Mouse (Mus musculus) monocyte, adult 2 months (primary cell): ENCODE data around the gene Tmem140.
A peak's percentile ranks its signal among the peaks of the same experiment; 100 is the strongest.

Source experiments
- DNase-seq, 2 experiments: peaks; one replicate each; pipeline ENCODE4 v3.0.0; 2022; ENCODE audit warnings: low spot score in 2 of 2, low read depth in 1 of 2

The Tmem140 gene

DNA sequence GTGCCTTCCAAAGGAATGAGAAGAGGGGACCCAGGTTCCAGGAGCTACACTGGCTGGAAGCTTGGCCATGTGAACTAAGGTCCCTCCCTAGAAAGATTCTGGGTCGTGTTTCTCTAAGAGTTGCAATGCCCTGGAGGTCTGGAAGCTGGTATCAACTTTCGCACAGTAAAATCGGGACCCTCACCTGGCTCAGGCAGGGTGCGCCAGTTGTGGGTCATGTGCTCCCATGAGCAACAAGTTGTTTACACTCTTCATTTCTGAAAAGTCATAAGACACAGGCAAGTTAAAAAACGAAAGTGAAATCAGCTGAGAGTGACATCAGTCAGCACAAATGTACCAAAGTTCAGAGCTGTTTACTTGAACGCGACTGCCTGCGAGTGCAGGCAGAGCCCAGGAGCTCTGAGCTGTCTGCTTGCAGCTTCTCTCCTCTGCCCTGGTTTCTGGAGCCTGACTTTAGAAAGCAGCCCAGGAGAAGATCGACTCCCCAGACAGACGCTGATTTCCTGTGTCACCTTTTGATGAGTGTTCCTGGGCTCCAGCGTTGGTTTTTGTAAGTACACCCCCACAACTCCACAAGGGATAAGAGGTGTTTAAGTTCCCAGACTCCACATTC is at the start of gene Tmem140:
Tmem140 (plus strand) TSS at position 356 of the 613 bp plus-strand sequence.
- peak in 1 of 2 experiments; percentile 26 for DNase-seq

- no peak for DNase-seq
These were observed 38.5 kb upstream of the Tmem140 start for GRCm38 (mm10) chr6:34824406-34824805.

GRCm38 (mm10) chr6:34832352-34832751 is 30.6 kb upstream of the Tmem140 start:
- DNase-seq = no peak

DNA sequence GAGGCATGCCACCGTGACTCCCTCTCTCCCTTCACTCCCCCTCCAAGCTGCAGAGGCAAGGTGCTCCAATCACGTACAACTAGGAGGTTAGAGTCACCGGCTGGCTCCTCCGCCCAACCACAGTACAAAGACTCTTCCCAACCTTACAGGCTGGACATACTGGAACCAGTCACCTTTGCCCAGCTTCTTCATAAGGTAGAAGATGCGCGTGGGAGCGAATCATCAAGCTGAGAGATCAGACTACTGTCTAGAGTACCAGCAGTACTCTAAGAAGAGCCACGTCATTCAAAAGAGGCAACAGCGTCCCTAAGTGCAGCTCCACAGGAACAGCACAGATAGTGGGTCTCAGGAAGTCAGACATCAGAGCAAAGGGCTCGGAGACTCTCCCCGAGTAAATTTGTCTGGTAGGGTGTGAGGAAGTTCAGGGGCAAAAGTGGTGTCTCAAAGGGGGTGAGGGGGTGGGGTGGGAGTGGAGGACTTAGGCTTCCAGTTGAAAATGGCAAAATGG is 1.3 kb upstream of the Tmem140 start:
- DNase-seq = no peak

- DNase-seq = no peak
These were observed 565 bp upstream of the Tmem140 start for GRCm38 (mm10) chr6:34862381-34862780.

DNA sequence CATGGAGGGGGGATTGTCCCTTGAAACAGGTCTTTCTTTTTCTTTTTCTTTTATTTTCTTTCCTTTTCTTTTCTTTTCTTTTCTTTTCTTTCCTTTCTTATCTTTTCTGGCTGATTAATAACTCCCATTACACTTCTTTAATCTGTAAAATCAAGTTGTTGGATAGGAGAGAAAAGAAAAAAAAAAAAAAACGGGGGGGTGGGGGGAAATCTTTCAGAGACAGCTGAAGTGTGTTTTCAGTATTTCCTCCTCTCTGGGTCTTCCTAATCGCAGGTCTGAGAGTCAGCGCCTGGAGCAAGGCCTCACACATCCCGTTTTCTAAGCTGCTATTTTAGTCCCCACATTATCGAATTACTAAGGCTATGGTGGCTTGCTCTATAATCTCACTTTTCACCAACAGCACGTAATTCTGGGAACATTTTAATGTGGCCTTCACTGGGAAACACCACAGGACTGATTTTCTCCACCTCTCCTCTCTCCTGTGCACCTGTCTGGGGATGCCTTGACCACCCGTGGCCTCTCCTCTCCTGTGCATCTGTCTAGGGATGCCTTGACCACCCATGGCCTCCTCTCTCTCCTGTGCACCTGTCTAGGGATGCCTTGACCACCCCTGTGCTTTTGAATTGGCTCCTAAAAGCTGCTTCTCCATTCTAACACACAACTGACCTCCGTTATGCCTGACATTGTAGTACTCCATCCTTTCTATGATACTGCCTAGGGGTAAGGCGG is 1.0 kb downstream of the Tmem140 start:
- DNase-seq = no peak

- no peak for DNase-seq
These were observed 2.3 kb downstream of the Tmem140 start for GRCm38 (mm10) chr6:34865213-34865612.

- no peak for DNase-seq
These were observed 3.0 kb downstream of the Tmem140 start for GRCm38 (mm10) chr6:34865711-34866593.

DNA sequence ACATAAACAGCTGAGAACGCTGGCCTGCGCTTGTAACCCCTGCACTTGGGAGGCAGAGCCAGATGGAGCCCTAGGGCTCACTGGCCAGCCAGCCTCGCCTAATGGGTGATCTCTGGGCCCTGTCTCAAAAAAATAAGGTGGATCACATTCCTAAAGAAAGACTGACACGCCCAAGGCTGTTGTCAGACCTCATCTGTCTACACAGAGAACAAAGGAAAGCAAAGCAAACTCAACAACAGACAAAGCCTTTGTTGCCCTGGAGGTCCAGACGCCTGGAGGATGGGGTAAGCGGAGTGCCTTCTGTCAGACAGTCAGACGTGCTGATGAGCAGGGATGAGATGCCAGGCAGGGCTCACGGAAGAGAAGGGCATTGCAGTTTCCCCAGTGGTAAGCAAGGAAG is 3.8 kb downstream of the Tmem140 start:
- DNase-seq = no peak

DNA sequence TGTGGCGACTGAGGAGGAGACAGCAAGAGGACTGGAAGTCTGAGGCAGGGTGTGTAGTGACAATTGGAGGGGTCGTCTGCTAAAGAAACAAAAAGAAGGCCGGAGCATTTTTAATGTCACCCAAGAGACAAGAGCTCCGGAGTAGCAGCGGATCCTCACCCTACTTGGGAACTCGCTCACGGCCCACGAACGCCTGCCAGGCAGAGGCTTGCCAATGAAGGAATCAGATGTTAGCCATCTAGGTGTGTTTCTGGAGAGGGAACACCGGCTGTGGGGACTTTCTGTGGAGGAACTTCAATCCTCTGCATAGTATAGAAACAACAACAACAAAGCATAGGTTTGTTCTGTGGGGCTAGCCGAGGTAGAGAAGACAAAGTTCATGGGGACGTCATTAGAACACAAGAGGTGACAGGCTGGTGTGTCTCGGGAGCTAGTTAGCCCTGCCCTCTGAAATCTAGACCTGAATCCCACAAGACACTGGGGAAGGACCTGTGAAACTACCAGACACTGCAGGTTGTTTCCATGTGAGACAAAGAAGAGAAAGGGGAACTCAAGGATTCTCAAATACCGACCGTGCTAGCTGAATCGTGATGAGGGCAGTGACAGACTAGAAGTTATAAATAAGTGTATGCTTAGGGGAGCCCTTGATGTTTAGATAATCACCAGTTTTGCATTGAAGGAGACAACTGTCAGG is 4.5 kb downstream of the Tmem140 start:
- DNase-seq = no peak

DNA sequence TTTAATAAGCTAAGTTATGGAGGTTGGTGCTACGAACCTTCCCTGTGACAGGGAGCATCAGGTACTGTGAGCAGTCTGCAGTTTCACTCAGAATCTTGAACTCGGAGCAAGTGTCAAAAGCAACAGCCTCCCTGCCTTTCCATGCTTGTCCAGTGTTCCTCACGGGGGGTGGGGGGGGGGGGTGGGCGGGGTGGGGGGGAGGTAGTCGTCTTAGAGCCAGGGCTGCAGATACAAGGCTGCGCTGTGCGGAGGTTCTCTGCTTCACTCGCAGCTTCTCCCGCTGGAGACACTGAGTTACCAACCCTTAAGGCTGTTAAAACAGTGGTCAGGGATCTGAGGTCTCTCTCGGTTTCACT is 5.0 kb downstream of the Tmem140 start:
- no peak for DNase-seq

GRCm38 (mm10) chr6:34868507-34869217 is 5.7 kb downstream of the Tmem140 start:
- no peak for DNase-seq

DNA sequence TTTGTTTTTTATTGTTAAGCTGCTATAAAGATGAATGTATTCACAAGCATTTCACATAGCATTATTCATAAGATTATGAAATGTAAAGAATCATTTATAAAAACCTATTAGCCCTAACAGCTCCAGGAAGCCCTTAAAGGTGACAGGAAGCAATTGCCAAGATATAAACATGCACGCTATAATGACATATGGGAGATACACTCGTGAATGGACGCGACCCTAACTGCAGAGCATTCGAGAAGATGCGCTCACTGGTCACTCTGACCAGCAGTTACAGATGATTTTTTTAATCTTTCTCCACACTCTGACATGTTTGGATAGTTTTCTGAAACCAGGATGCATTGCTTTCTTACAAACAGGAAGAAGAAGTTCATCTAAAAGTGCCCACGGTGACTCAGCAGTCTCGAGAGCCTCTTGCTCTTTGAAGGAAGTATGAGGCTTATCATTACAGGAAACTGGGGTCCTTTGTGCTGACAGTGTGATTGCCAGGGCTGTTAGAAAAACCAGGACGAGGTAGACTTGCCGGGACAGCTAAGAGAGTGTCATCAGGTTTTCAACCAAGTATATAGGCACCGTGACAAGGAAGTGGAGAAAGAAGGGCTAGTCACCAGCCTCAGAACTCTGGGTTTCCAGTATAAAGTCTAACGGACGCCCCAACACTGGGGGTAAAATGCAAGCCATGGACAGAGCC is 6.4 kb downstream of the Tmem140 start:
- DNase-seq = no peak

DNA sequence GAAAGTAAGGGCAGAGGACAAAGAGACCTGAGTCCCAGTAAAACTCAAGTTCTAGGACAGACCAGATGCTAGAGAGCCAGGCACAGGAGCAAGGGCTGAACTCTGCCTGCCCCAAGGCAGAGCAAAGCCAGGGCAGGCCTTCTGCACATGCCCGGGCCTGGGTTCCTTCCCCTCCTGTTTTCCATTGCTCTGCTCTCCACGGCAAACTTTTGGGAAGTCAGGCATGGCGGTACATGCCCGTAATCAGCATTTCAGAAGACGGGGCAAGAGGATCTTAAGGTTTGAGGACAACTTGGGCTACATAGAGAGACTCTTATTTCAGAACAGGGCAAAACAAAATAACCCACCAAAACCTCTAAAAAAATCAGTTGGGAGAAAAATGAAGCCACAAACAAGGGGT is 7.2 kb downstream of the Tmem140 start:
- DNase-seq = peak in 1 of 2 experiments; percentile 0

GRCm38 (mm10) chr6:34870724-34871123 is 7.8 kb downstream of the Tmem140 start:
- no peak for DNase-seq

DNA sequence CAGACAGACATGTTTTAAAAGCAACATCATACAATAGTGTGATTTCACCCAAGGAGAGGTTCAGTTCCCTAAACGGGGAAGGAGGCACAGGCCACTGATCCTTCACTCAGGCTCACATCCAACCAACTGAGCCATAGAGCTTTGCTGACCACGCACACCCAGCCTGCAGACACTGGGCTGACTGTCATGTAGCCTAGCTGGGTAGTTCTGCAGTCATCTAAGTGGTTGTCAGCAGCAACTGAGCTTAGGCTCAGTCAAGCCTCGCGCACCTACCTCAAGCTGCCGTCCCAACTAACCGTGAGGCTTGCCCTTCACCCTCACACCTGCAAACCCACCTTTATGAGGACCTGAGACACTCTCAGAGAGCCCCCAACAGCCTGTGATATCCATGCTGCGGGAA is 9.0 kb downstream of the Tmem140 start:
- DNase-seq = no peak

- no peak for DNase-seq
These were observed 9.9 kb downstream of the Tmem140 start for GRCm38 (mm10) chr6:34872871-34873270.

- DNase-seq = no peak
These were observed 11.4 kb downstream of the Tmem140 start for GRCm38 (mm10) chr6:34874101-34874921.

GRCm38 (mm10) chr6:34875268-34875761 is 12.4 kb downstream of the Tmem140 start:
- DNase-seq = peak in 1 of 2 experiments; percentile 61
